Mouse (Mus musculus): Measurements from ENCODE around the gene Samd14.
"Not testable (repeated sequence)": the region's sequence is repeated elsewhere in the genome, so short reads cannot be mapped to it uniquely, and the experiment has no call there.

Gene Samd14

GRCm38 (mm10) chr11:95006038-95006437 lies 3.6 kb upstream of the Samd14 start:
- in situ Hi-C loops (cut with MboI, MseI) = no loop called here

- in situ Hi-C loops (cut with MboI, MseI) = no loop called here
Measured at GRCm38 (mm10) chr11:95006525-95007219, 3.0 kb upstream of the Samd14 start.

- in situ Hi-C loops (cut with MboI, MseI) = no loop called here
Measured at GRCm38 (mm10) chr11:95007418-95007817, 2.3 kb upstream of the Samd14 start.

- in situ Hi-C loops (cut with MboI, MseI) = no loop called here
Measured at GRCm38 (mm10) chr11:95008661-95009628, 734 bp upstream of the Samd14 start.

- in situ Hi-C loops (cut with MboI, MseI) = no loop called here
Measured at GRCm38 (mm10) chr11:95010141-95010739, 561 bp downstream of the Samd14 start.

- in situ Hi-C loops (cut with MboI, MseI) = not testable (repeated sequence)
Measured at GRCm38 (mm10) chr11:95010841-95011403, 1.2 kb downstream of the Samd14 start.

GRCm38 (mm10) chr11:95011416-95011815 lies 1.7 kb downstream of the Samd14 start:
- in situ Hi-C loops (cut with MboI, MseI) = no loop called here

GRCm38 (mm10) chr11:95012075-95012474 lies 2.4 kb downstream of the Samd14 start:
- in situ Hi-C loops (cut with MboI, MseI) = no loop called here

GRCm38 (mm10) chr11:95012487-95012886 lies 2.8 kb downstream of the Samd14 start:
- in situ Hi-C loops (cut with MboI, MseI) = no loop called here

GRCm38 (mm10) chr11:95015484-95015883 lies 5.8 kb downstream of the Samd14 start:
- in situ Hi-C loops (cut with MboI, MseI) = no loop called here

- in situ Hi-C loops (cut with MboI, MseI) = no loop called here
Measured at GRCm38 (mm10) chr11:95022237-95022992, 12.7 kb downstream of the Samd14 start.

- in situ Hi-C loops (cut with MboI, MseI) = no loop called here
Measured at GRCm38 (mm10) chr11:95023481-95023880, 13.8 kb downstream of the Samd14 start.

- in situ Hi-C loops (cut with MboI, MseI) = no loop called here
Measured at GRCm38 (mm10) chr11:95024439-95025184, 14.9 kb downstream of the Samd14 start.

- in situ Hi-C loops (cut with MboI, MseI) = no loop called here
Measured at GRCm38 (mm10) chr11:95025227-95026012, 15.7 kb downstream of the Samd14 start.

GRCm38 (mm10) chr11:95026090-95026542 lies 16.4 kb downstream of the Samd14 start:
- in situ Hi-C loops (cut with MboI, MseI) = no loop called here

GRCm38 (mm10) chr11:95026849-95027248 lies 17.2 kb downstream of the Samd14 start:
- in situ Hi-C loops (cut with MboI, MseI) = no loop called here

GRCm38 (mm10) chr11:95027850-95028470 lies 18.3 kb downstream of the Samd14 start:
- in situ Hi-C loops (cut with MboI, MseI) = no loop called here

- in situ Hi-C loops (cut with MboI, MseI) = no loop called here
Measured at GRCm38 (mm10) chr11:95032945-95033344, 23.3 kb downstream of the Samd14 start.

- in situ Hi-C loops (cut with MboI, MseI) = no loop called here
Measured at GRCm38 (mm10) chr11:95033617-95034016, 23.9 kb downstream of the Samd14 start.

All from regulatory T cell (primary cell).